Comparison of ENCODE assay signal across 28 mouse cellular contexts in the genomic region with DNA sequence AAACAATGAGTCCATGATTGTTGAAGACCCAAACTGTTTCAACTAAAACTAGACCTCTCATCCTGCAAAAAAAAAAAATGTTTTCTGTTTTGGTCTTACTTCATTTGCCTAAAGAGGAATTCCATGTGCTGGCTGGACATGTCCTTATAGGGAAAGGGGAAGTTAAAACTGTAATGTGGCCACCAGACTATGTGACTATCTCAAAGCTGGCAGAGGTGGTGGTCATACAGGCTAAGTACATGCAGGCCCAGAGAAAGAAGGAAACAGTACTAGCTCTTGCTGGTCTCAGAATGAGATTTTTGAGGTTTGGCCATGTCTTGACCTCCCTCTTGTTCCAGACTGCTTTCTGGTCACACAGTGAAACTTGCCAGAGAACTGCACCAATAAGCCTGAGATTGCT. TPM values are rescaled to one million over a fixed set of nuclear protein-coding genes. Genes with fewer than 3 reads are reported as not detected.
DNase-seq lines count a peak whose midpoint lies in the region; ATAC-seq and TF ChIP-seq lines count a peak whose summit lies in the region.
"Had no signal": no experiment of that assay in that cellular context is flagged by ENCODE, and none has a peak within 500 bp of the region (broad histone marks: within the 10 kb centered on the region; RNA-seq: fewer than 3 reads in every experiment).

No protein-coding gene starts in this region.

- H3K4me2 ChIP-seq in CH12.LX (ENCODE audit: insufficient read depth, low read depth, poor library complexity, severe bottlenecking): no peak overlapping the region
- no peak overlapping the region for H3K4me2 ChIP-seq in hindbrain, postnatal 0 days (ENCODE audit: low read depth, low read length)
- H3K4me2 ChIP-seq: embryonic facial prominence, embryonic 13.5 days; forebrain, embryonic 13.5 days; heart, embryonic 12.5 days; heart, embryonic 15.5 days; hindbrain, embryonic 14.5 days had no signal

- H3K27me3 ChIP-seq in CH12.LX (replicated peaks): no peaks in the 10 kb centered on the region
- no peaks in the 10 kb centered on the region for H3K27me3 ChIP-seq in hindbrain, postnatal 0 days (ENCODE audit: insufficient read depth, low read length)
- H3K27me3 ChIP-seq: embryonic facial prominence, embryonic 13.5 days; forebrain, embryonic 13.5 days; heart, embryonic 12.5 days; heart, embryonic 15.5 days; Patski had no signal

- no peak for TF ChIP-seq EP300 in CH12.LX (IDR thresholded peaks at IDR 0.05; ENCODE audit: low read length)

- TF ChIP-seq RAD21 in CH12.LX (IDR thresholded peaks at IDR 0.05; ENCODE audit: low read depth, low read length): no peak

- no peaks in the 10 kb centered on the region for H3K79me2 ChIP-seq in CH12.LX (replicated peaks; ENCODE audit: control insufficient read depth, extremely low read depth, insufficient read depth, poor library complexity, severe bottlenecking)

- H3K4me1 ChIP-seq in CH12.LX (ENCODE audit: control insufficient read depth in 1 of 2, insufficient read depth in 2 of 2): peaks cover 2 to 3% of the 10 kb centered on the region in 2 experiments; a peak in 1 of 4 replicates
- no peaks in the 10 kb centered on the region for H3K4me1 ChIP-seq in hindbrain, postnatal 0 days (ENCODE audit: insufficient read depth, low read length)
- H3K4me1 ChIP-seq: embryonic facial prominence, embryonic 10.5 days; embryonic facial prominence, embryonic 13.5 days; forebrain, embryonic 10.5 days; forebrain, embryonic 13.5 days; heart, embryonic 12.5 days; heart, embryonic 15.5 days had no signal

- H3K9ac ChIP-seq in CH12.LX (ENCODE audit: insufficient read depth, low read depth): no peak overlapping the region
- H3K9ac ChIP-seq in hindbrain, postnatal 0 days (replicated peaks; ENCODE audit: low read length): no peak overlapping the region
- H3K9ac ChIP-seq: embryonic facial prominence, embryonic 13.5 days; forebrain, embryonic 13.5 days; heart, embryonic 12.5 days; heart, embryonic 15.5 days; hindbrain, embryonic 14.5 days had no signal

- peak; percentile 18 for DNase-seq in 3T3-L1 (ENCODE audit: low read depth, low spot score)
- no peak for DNase-seq in CH12.LX (ENCODE audit: extremely low read depth)
- DNase-seq in frontal cortex, postnatal 36 days (ENCODE audit: low spot score in 2 of 2): no peak
- no peak for DNase-seq in ovary, postnatal 36 days (ENCODE audit: low spot score)
- no peak for DNase-seq in hindbrain, postnatal 0 days (ENCODE audit: low spot score)
- DNase-seq: adrenal gland, adult 8-10 months; adrenal gland, postnatal 25 days; cerebellum, adult 18-20 months; cerebellum, adult 9-11 months; cerebellum, postnatal 25 days; embryo, embryonic 11 days; gastrocnemius, adult 2 months; gastrocnemius, postnatal 14 days; heart, postnatal 10 days; heart, postnatal 36 days; kidney, adult 11 months had no signal

- no peak for TF ChIP-seq CTCF in CH12.LX (conservative IDR thresholded peaks at IDR 0.05 in 1 of 2, IDR thresholded peaks at IDR 0.05 in 1 of 2; ENCODE audit: low read depth in 2 of 2, low read length in 2 of 2)
- no peak for TF ChIP-seq CTCF in hindbrain, postnatal 0 days (IDR thresholded peaks at IDR 0.05; ENCODE audit: low read depth)

- H3K4me3 ChIP-seq in CH12.LX (replicated peaks in 1 of 3; ENCODE audit: low read depth in 2 of 3, low read length in 2 of 3, poor library complexity in 1 of 3): no peak overlapping the region
- H3K4me3 ChIP-seq in hindbrain, postnatal 0 days (ENCODE audit: low read length): no peak overlapping the region
- H3K4me3 ChIP-seq: embryonic facial prominence, embryonic 10.5 days; embryonic facial prominence, embryonic 13.5 days; erythroblast, embryonic 14.5 days; forebrain, embryonic 10.5 days; forebrain, embryonic 13.5 days; gastrocnemius, adult 2 months; heart, embryonic 12.5 days; heart, embryonic 15.5 days had no signal

- dilution Hi-C loops in CH12.LX (cut with MboI; ENCODE audit: extremely low pct_ligation_motif_present, extremely low pct_unique_long_range_greater_than_20kb, low sequenced_read_pairs): no loop called here

- no peak overlapping the region for H3K27ac ChIP-seq in CH12.LX (ENCODE audit: insufficient read depth, low read depth)
- H3K27ac ChIP-seq in hindbrain, postnatal 0 days: no peak overlapping the region
- H3K27ac ChIP-seq: embryonic facial prominence, embryonic 10.5 days; embryonic facial prominence, embryonic 13.5 days; forebrain, embryonic 10.5 days; forebrain, embryonic 13.5 days; gastrocnemius, adult 2 months; heart, embryonic 15.5 days; hindbrain, embryonic 14.5 days had no signal

- H3K36me3 ChIP-seq in CH12.LX (replicated peaks in 1 of 2; ENCODE audit: control insufficient read depth in 1 of 2, insufficient read depth in 1 of 2, low read length in 1 of 2): no peaks in the 10 kb centered on the region
- no peaks in the 10 kb centered on the region for H3K36me3 ChIP-seq in hindbrain, postnatal 0 days (ENCODE audit: insufficient read depth, low read length)
- H3K36me3 ChIP-seq: embryonic facial prominence, embryonic 10.5 days; embryonic facial prominence, embryonic 13.5 days; forebrain, embryonic 10.5 days; G1E; heart, embryonic 12.5 days; heart, embryonic 15.5 days had no signal

- ATAC-seq in common myeloid progenitor, adult 5-6 weeks (replicated peaks; ENCODE audit: low read depth, poor library complexity, severe bottlenecking): peak; percentile 53
- peak; percentile 48; the same call in 1 of the 2 replicates for ATAC-seq in megakaryocyte, adult 5-6 weeks (ENCODE audit: poor library complexity, severe bottlenecking)
- no peak for ATAC-seq in hindbrain, postnatal 0 days
- ATAC-seq: Patski had no signal

- no peaks in the 10 kb centered on the region for H3K9me3 ChIP-seq in CH12.LX (replicated peaks; ENCODE audit: low read length)
- no peaks in the 10 kb centered on the region for H3K9me3 ChIP-seq in hindbrain, postnatal 0 days (ENCODE audit: low read length)
- H3K9me3 ChIP-seq: embryonic facial prominence, embryonic 10.5 days; embryonic facial prominence, embryonic 13.5 days; forebrain, embryonic 10.5 days; forebrain, embryonic 13.5 days; G1E; heart, embryonic 12.5 days; heart, embryonic 15.5 days had no signal

- in situ Hi-C loops in CH12.LX (cut with MboI; ENCODE audit: low pct_ligation_motif_present, low pct_unique_long_range_greater_than_20kb, low sequenced_read_pairs): loop anchor here (25.0 kb wide), 2 partner anchors 159 to 291 kb away; partner anchors contain the start of genes Vmn1r19 and Vmn1r21

- no peak for TF ChIP-seq POLR2A in CH12.LX (IDR thresholded peaks at IDR 0.05; ENCODE audit: low read depth, low read length)

TF ChIP-seq in CH12.LX, 34 proteins besides CTCF, POLR2A, EP300 and RAD21:
- no peak for TF ChIP-seq ZMIZ1 (IDR thresholded peaks at IDR 0.05; ENCODE audit: low read depth, low read length)
- TF ChIP-seq BHLHE40 (IDR thresholded peaks at IDR 0.05; ENCODE audit: low read depth, low read length): 0 out of 2 replicates have a peak, but pooled peaks have one; percentile 19

RNA-seq across cellular contexts. Expression of gene Herc6, which starts 9.2 kb away (rescaled TPM):
- total RNA-seq in CH12.LX (2012; rRNA removed): 9.0 and 9.9 TPM in 2 replicates
- total RNA-seq in CH12.LX (2014; rRNA removed): 18.9 and 20.6 TPM in 2 replicates
- 12.8 and 14.4 TPM in 2 replicates for polyA plus RNA-seq in CH12.LX (2012; ENCODE audit: insufficient read length, low read depth)
- 16.2 and 18.3 TPM in 2 replicates for total RNA-seq in common myeloid progenitor, adult 5-6 weeks (2017)
- 18.0 and 26.5 TPM in 2 replicates for total RNA-seq in megakaryocyte, adult 5-6 weeks (2015)
- total RNA-seq in megakaryocyte, adult 5-6 weeks (2017): 14.1 and 15.3 TPM in 2 replicates
- total RNA-seq in hindbrain, postnatal 0 days (2014; rRNA removed): 0.84 and 3.5 TPM in 2 replicates
- polyA plus RNA-seq in hindbrain, postnatal 0 days (2015; fragmentation: Nextera tagmentation; extraction: Ambion mirVana): 1.4 and 1.7 TPM in 2 replicates
- polyA plus RNA-seq: G1E had no signal

RNA-seq across cellular contexts. Expression of gene Ppm1k, which starts 36.3 kb away (rescaled TPM):
- total RNA-seq in CH12.LX (2012; rRNA removed): 9.8 and 10.5 TPM in 2 replicates
- total RNA-seq in CH12.LX (2014; rRNA removed): 15.1 and 27.1 TPM in 2 replicates
- polyA plus RNA-seq in CH12.LX (2012; ENCODE audit: insufficient read length, low read depth): 11.0 and 17.1 TPM in 2 replicates
- total RNA-seq in common myeloid progenitor, adult 5-6 weeks (2017): 25.0 and 32.1 TPM in 2 replicates
- total RNA-seq in megakaryocyte, adult 5-6 weeks (2015): 6.7 and 8.1 TPM in 2 replicates
- total RNA-seq in megakaryocyte, adult 5-6 weeks (2017): 10.5 and 11.2 TPM in 2 replicates
- total RNA-seq in hindbrain, postnatal 0 days (2014; rRNA removed): 11.3 and 12.4 TPM in 2 replicates
- 8.2 and 9.4 TPM in 2 replicates for polyA plus RNA-seq in hindbrain, postnatal 0 days (2015; fragmentation: Nextera tagmentation; extraction: Ambion mirVana)
- polyA plus RNA-seq: erythroblast, embryonic 14.5 days had no signal
